ENCODE assay signal across 19 mouse cellular contexts in the genomic region with DNA sequence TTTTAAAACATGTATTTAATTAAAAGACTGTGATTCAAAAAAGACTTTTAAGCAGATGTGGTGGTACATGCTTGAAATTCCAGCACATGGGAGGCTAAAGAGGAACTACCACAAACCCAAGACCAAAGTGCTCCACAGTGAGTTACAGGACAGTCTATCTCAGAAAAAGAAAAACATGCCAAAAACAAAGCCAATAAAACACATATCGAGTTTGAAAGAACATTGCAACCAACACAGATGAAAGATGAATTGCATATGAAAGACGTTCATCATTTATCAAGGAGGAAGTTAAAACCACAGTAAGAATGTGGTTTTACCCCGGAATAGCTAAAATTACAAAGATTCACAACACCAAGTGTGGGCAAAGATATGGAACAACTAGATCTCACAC. TPM values are rescaled to one million over a fixed set of nuclear protein-coding genes. Genes with fewer than 3 reads are reported as not detected.
A peak's percentile ranks its signal among the peaks of the same experiment; 100 is the strongest.
DNase-seq lines count a peak whose midpoint lies in the region; ATAC-seq and TF ChIP-seq lines count a peak whose summit lies in the region.
"Had no signal": no experiment of that assay in that cellular context is flagged by ENCODE, and none has a peak within 500 bp of the region (broad histone marks: within the 10 kb centered on the region; RNA-seq: fewer than 3 reads in every experiment).

No protein-coding gene starts in this region.

- H3K36me3 ChIP-seq in spleen, adult 2 months (ENCODE audit: control insufficient read depth, insufficient read depth, low read length), result peaks cover 9% of the 10 kb centered on the region
- peaks cover 36% of the 10 kb centered on the region; the same call in 1 of the 2 replicates for H3K36me3 ChIP-seq in macrophage (ENCODE audit: inconsistent target)
- H3K36me3 ChIP-seq in hindbrain, embryonic 11.5 days (ENCODE audit: control insufficient read depth, insufficient read depth, low read length), result no peaks in the 10 kb centered on the region; the same call in 1 of the 2 replicates

- H3K4me3 ChIP-seq in spleen, adult 2 months (ENCODE audit: extremely low read depth, insufficient read depth, insufficient read length), result no peak overlapping the region
- no peak overlapping the region for H3K4me3 ChIP-seq in macrophage (ENCODE audit: inconsistent target)
- H3K4me3 ChIP-seq in hindbrain, embryonic 11.5 days (ENCODE audit: low read depth, low read length), result no peak overlapping the region
- H3K4me3 ChIP-seq: embryonic facial prominence, embryonic 13.5 days; heart, embryonic 12.5 days; hindbrain, embryonic 13.5 days; limb, embryonic 12.5 days; liver, embryonic 13.5 days; lung, embryonic 15.5 days had no signal

- peaks cover 12% of the 10 kb centered on the region for H3K4me1 ChIP-seq in spleen, adult 2 months (ENCODE audit: control insufficient read depth, insufficient read depth, insufficient read length)
- no peaks in the 10 kb centered on the region for H3K4me1 ChIP-seq in hindbrain, embryonic 11.5 days (replicated peaks; ENCODE audit: control insufficient read depth, insufficient read depth, low read length)
- H3K4me1 ChIP-seq: embryonic facial prominence, embryonic 13.5 days; hindbrain, embryonic 13.5 days; limb, embryonic 12.5 days; lung, embryonic 15.5 days had no signal

- TF ChIP-seq CTCF in spleen, adult 2 months (IDR thresholded peaks at IDR 0.05; ENCODE audit: extremely low read depth, insufficient read depth, insufficient read length, insufficient replicate concordance), result no peak

- ATAC-seq in hindbrain, embryonic 11.5 days (ENCODE audit: low FRiP score), result no peak
- ATAC-seq: midbrain, embryonic 16.5 days had no signal

- no peak overlapping the region for H3K9ac ChIP-seq in hindbrain, embryonic 11.5 days (ENCODE audit: low read depth, low read length)
- H3K9ac ChIP-seq: embryonic facial prominence, embryonic 13.5 days; heart, embryonic 12.5 days; hindbrain, embryonic 13.5 days; limb, embryonic 12.5 days; liver, embryonic 13.5 days; lung, embryonic 15.5 days had no signal

- TF ChIP-seq POLR2A in spleen, adult 2 months (IDR thresholded peaks at IDR 0.05; ENCODE audit: low read depth, low read length), result no peak

- H3K27ac ChIP-seq in spleen, adult 2 months (ENCODE audit: insufficient read depth, low read length), result peak overlapping the region; percentile 77; the same call in 1 of the 2 replicates
- H3K27ac ChIP-seq in macrophage, result peak overlapping the region; percentile 58
- no peak overlapping the region for H3K27ac ChIP-seq in hindbrain, embryonic 11.5 days (ENCODE audit: low read depth, low read length)
- H3K27ac ChIP-seq: embryonic facial prominence, embryonic 13.5 days; hindbrain, embryonic 13.5 days; limb, embryonic 12.5 days; liver, embryonic 13.5 days; lung, embryonic 15.5 days; stomach, postnatal 0 days had no signal

- DNase-seq in spleen, adult 2 months (ENCODE audit: low read depth in 1 of 2, low spot score in 2 of 2), result no peak
- no peak for DNase-seq in spleen, postnatal 14 days (ENCODE audit: low spot score in 2 of 2)
- peak; percentile 27 for DNase-seq in T-cell, adult 2 months (ENCODE audit: low spot score)
- no peak for DNase-seq in left cerebral cortex, adult 9 months (ENCODE audit: low spot score in 2 of 2)
- no peak for DNase-seq in hindbrain, embryonic 11.5 days (ENCODE audit: low spot score)
- DNase-seq in cerebellum, postnatal 25 days, result no peak
- no peak for DNase-seq in left cerebral cortex, postnatal 4 days
- DNase-seq: cerebellum, adult 11-12 months; liver, embryonic 13.5 days; spleen, adult 18-20 months; thymus, postnatal 14 days had no signal

- H3K9me3 ChIP-seq in hindbrain, embryonic 11.5 days (ENCODE audit: control insufficient read depth, low read length), result no peaks in the 10 kb centered on the region
- H3K9me3 ChIP-seq: heart, embryonic 12.5 days; limb, embryonic 12.5 days; liver, embryonic 13.5 days; lung, embryonic 15.5 days had no signal

- 11% methylated on average over 3 of the region's 3 CpGs for WGBS in spleen, adult 2 months
- WGBS in macrophage (ENCODE audit: missing documents), result 0% methylated on average over 3 of the region's 3 CpGs
- WGBS in hindbrain, embryonic 11.5 days, result 93% methylated on average over 3 of the region's 3 CpGs

- no peaks in the 10 kb centered on the region for H3K27me3 ChIP-seq in spleen, adult 2 months (ENCODE audit: control insufficient read depth, insufficient read depth, low read length)
- H3K27me3 ChIP-seq in hindbrain, embryonic 11.5 days (ENCODE audit: control insufficient read depth, insufficient read depth, low read length), result no peaks in the 10 kb centered on the region
- H3K27me3 ChIP-seq: embryonic facial prominence, embryonic 13.5 days; heart, embryonic 12.5 days; hindbrain, embryonic 13.5 days; limb, embryonic 12.5 days; liver, embryonic 13.5 days; lung, embryonic 15.5 days had no signal

- peaks cover 97% of the 10 kb centered on the region for H3K79me2 ChIP-seq in macrophage (ENCODE audit: inconsistent target)

- H3K4me2 ChIP-seq in hindbrain, embryonic 11.5 days (replicated peaks; ENCODE audit: low read depth, low read length), result no peak overlapping the region
- H3K4me2 ChIP-seq: embryonic facial prominence, embryonic 13.5 days; heart, embryonic 12.5 days; hindbrain, embryonic 13.5 days; limb, embryonic 12.5 days; liver, embryonic 13.5 days; lung, embryonic 15.5 days had no signal

- intact Hi-C loops in left cerebral cortex, postnatal 4 days (cut with DNase I), result no loop called here

RNA-seq across cellular contexts. Expression of a gene that starts 12.5 kb away (rescaled TPM):
- polyA plus RNA-seq in spleen, adult 2 months (2012; rRNA removed), result 6.5 and 6.9 TPM in 2 replicates
- 10 to 100 TPM in 16 of 26 experiments, 1 to 10 TPM in 10; 3.1 to 25.9 (median 13.3) TPM for total RNA-seq in macrophage (2018; cell fraction: chromatin; rRNA removed)
- 10 to 100 TPM; 19.7 to 30.7 (median 25.9) TPM for total RNA-seq in macrophage (2018; cell fraction: cytosol; rRNA removed)
- total RNA-seq in macrophage (2018; cell fraction: nucleus; rRNA removed), result 10 to 100 TPM in 25 of 26 experiments, 1 to 10 TPM in 1; 8.5 to 41.5 (median 25.1) TPM
- 20.6 to 26.1 TPM (median 23.0 TPM) in 3 replicates for polyA plus RNA-seq in macrophage (2018)
- polyA plus RNA-seq in hindbrain, embryonic 11.5 days (2014; fragmentation: Nextera tagmentation; extraction: Ambion mirVana), result 8.1 and 10.3 TPM in 2 replicates
- total RNA-seq in left cerebral cortex, postnatal 4 days (2021), result 10 to 100 TPM; 18.9 to 20.3 TPM
